In genomic region chr2:40127615-40128014, GRCm38 (mm10) we compare ENCODE assay signal across 8 mouse cellular contexts.
DNase-seq lines count a peak whose midpoint lies in the region; ATAC-seq and TF ChIP-seq lines count a peak whose summit lies in the region.
"Not testable (repeated sequence)": the region's sequence is repeated elsewhere in the genome, so short reads cannot be mapped to it uniquely, and the experiment has no call there.

No protein-coding gene starts in this region.

- peak overlapping the region; percentile 36; the same call in 1 of the 2 replicates for H3K4me3 ChIP-seq in layer of hippocampus, adult 2 months
- H3K4me3 ChIP-seq in midbrain, embryonic 11.5 days (ENCODE audit: low read depth, low read length); thymus, adult 2 months (ENCODE audit: control insufficient read depth, insufficient read depth, low read length): not testable (repeated sequence)

- not testable (repeated sequence) for H3K9me3 ChIP-seq in midbrain, embryonic 11.5 days (ENCODE audit: control insufficient read depth, low read length)

- peak; percentile 3 for DNase-seq in 416B (ENCODE audit: low read depth)
- peak; percentile 34 for DNase-seq in NIH3T3 (ENCODE audit: low read depth)
- DNase-seq in brain, adult 2 months (ENCODE audit: low read depth, low spot score): peak; percentile 2
- peak; percentile 13 for DNase-seq in cerebellum, adult 9-11 months
- peak; percentile 3 to 15 for DNase-seq in heart, postnatal 10 days
- not testable (repeated sequence) for DNase-seq in layer of hippocampus, adult 2 months (ENCODE audit: low spot score in 2 of 2)
- DNase-seq in midbrain, embryonic 11.5 days (ENCODE audit: low spot score, missing footprints): peak; percentile 21
- DNase-seq in thymus, adult 2 months: peak; percentile 1

- ATAC-seq in midbrain, embryonic 11.5 days (ENCODE audit: low FRiP score): not testable (repeated sequence)

- H3K4me1 ChIP-seq in midbrain, embryonic 11.5 days (ENCODE audit: control insufficient read depth, insufficient read depth, low read length); thymus, adult 2 months (replicated peaks; ENCODE audit: control insufficient read depth, insufficient read depth, low read length): not testable (repeated sequence)

- H3K27ac ChIP-seq in layer of hippocampus, adult 2 months; midbrain, embryonic 11.5 days (ENCODE audit: low read depth, low read length); thymus, adult 2 months (ENCODE audit: control insufficient read depth, insufficient read depth, low read length): not testable (repeated sequence)

- intact Hi-C loops in heart, postnatal 10 days (cut with DNase I): not testable (repeated sequence)

- H3K9ac ChIP-seq in midbrain, embryonic 11.5 days (ENCODE audit: low read length): not testable (repeated sequence)

- not testable (repeated sequence) for H3K36me3 ChIP-seq in midbrain, embryonic 11.5 days (ENCODE audit: control insufficient read depth, insufficient read depth, low read length); thymus, adult 2 months (ENCODE audit: control insufficient read depth, insufficient read depth, low read length)

- TF ChIP-seq CTCF in layer of hippocampus, adult 2 months (conservative IDR thresholded peaks at IDR 0.05); thymus, adult 2 months (IDR thresholded peaks at IDR 0.05; ENCODE audit: borderline replicate concordance, control insufficient read depth, extremely low read depth, insufficient read depth, low read length, poor library complexity): not testable (repeated sequence)

- not testable (repeated sequence) for H3K4me2 ChIP-seq in midbrain, embryonic 11.5 days

- not testable (repeated sequence) for H3K27me3 ChIP-seq in midbrain, embryonic 11.5 days (ENCODE audit: control insufficient read depth, insufficient read depth, low read length); thymus, adult 2 months (ENCODE audit: control insufficient read depth, insufficient read depth, low read length)

- TF ChIP-seq POLR2A in thymus, adult 2 months (IDR thresholded peaks at IDR 0.05; ENCODE audit: control insufficient read depth, extremely low read depth, insufficient read depth, low read length, poor library complexity): not testable (repeated sequence)

- WGBS in midbrain, embryonic 11.5 days: 92% methylated on average over 14 of the region's 14 CpGs
- WGBS in thymus, adult 2 months: 93% methylated on average over 14 of the region's 14 CpGs
